Mouse (Mus musculus) gonadal fat pad, adult 2 months (tissue): ENCODE results near the gene Arg2. TPM values are rescaled to one million over a fixed set of nuclear protein-coding genes. Genes with fewer than 3 reads are reported as not detected.
"Not testable (repeated sequence)": the region's sequence is repeated elsewhere in the genome, so short reads cannot be mapped to it uniquely, and the experiment has no call there.

Experiments used
- DNase-seq: peaks from one replicate; pipeline ENCODE4 v3.0.0-alpha.2; 2012; ENCODE audit warnings: low read depth
- polyA plus RNA-seq: library from polyadenylated mRNA; depleted of rRNA; stranded (reverse); fragments of >200 nt; gene quantifications from 2 replicates; pipeline ENCODE4 v1.2.3, GENCODE M21; 2012; rRNA removed

The Arg2 gene
- polyA plus RNA-seq, 1 experiment, result 23.2 TPM

DNA sequence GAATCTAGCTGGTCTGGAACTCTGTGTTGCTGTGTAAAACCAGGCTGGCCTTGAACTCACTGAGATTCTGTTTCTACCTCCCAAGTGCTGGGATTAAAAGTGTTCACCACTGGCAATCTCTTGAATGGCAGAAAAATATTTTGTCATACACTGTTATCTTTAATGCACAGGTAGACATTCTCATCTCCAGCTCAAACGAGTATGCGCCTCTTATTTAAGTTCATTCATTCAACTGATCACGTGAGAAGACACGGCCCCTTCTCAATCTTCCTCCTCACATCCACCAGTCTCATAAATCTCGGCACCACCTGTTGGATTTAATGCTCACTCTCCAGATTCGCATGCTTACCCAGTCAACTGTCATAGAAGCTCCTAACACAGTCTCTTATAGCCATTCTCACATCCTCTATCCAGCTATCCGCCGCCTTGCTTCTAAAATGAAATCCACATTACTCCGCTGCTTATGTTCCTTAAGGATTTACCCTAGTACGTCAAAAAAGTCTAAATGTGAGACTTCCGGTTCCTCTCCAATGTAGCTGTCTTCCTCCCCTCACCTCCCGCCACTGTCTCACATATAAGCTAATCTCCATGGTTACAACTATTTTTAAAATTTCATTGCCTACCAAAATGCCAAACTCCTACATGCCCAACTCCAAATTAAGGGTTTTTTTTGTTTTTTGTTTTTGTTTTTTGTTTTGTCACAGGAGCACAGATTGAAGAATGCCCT lies 40.9 kb downstream of the Arg2 start:
- DNase-seq, result no peak

DNA sequence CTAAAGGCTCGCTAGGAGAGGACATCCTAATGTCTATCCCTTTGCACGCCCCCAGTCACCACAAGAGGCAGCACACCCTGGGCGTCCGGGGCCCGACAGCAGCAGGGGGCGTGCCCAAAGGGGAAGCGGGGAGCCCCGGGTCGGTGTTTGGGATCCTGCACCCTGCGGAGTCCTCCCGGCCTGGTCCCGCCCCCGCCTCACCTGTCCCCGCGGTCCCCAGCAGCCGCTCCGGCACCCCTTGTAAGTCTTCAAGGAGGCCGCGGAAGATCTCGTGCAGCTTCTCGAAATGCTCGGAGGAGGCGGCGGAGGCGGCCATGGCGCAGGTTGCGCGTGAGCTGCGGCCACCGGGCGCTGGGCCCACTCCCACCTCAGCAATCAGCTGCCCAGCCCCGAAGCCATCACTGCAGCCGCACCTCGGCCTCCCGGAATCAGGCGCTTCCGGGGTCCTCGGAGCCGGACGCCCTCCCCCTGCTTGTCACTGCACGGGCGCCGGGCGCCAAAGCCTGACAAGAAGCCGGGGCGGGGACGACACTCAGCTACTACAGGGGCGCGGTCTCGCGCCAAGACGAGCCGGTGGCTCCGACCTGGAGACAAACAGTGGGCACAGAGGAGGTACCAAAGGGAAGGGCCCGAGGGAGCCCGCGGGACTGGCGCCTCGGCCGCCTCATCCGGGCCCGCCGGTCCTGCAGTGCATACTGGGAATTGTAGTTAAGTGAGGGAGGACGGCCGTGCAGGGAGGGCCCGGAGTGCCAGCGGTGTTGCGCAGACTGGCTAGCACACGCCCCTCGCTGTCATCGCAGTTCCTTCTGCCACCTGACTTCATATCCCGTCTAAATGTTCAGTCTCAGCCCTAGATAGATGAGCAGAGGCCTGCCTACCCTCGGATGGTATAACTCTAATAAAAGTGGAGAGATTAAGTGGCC lies 41.7 kb downstream of the Arg2 start, which contains the start of gene Vti1b:
Vti1b (minus strand) TSS at position 649 of the 923 bp plus-strand sequence.
- no peak for DNase-seq

DNA sequence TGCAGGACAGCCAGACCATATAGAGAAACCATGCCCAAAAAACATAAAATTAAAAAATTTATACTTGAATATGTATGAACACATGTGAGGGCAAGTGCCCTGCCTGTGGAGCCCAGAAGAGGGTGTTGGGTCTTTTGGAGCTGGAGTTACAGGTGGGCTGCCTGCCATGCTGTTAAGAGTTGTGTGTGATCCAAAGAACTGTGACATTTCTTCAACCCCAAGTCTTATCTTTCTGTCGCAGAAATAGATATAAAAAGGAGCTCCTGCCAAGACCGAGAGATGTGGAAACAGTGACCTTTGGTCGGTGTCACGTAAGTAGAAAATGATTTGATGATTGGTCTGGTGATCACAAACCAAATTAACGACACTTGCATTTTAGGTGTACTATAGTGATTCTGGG lies 43.1 kb downstream of the Arg2 start:
- DNase-seq, result no peak

DNA sequence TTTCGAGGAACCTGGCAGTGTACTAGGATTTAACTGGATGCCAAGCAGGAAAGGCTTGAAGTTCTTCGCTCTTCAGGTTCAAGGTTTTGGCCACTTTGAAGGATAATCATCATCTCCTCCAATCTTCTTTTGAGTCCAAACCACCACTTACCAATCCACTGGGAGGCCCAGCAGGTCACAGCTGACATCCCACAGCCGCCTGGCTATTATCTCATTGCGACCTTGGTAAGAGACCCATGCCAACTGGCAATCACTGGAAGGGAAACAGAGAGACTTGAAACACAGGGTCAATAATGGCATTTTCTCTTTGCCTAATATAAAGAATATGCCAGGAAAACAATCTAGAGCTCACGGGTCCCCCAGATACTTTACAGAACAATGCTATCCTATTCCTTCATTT lies 45.4 kb downstream of the Arg2 start:
- no peak for DNase-seq

DNA sequence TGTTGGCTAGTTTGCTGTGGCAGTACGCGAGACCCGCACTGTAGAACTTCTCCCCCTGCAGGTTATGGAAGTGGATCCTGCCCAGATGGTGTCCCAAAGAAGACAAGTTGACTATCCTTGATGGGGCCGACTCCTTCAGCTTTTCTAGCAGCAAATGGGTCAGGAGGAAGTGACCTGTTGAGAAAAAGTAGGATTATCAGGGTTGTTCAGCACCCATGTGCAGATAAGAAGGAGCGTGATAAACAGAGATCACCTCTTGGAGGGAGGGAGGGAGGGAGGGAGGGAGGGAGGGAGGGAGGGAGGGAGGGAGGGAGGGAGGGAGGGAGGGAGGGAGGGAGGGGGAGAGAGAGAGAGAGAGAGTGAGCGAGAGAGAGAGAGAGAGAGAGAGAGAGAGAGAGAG lies 54.6 kb downstream of the Arg2 start:
- DNase-seq, result not testable (repeated sequence)

DNA sequence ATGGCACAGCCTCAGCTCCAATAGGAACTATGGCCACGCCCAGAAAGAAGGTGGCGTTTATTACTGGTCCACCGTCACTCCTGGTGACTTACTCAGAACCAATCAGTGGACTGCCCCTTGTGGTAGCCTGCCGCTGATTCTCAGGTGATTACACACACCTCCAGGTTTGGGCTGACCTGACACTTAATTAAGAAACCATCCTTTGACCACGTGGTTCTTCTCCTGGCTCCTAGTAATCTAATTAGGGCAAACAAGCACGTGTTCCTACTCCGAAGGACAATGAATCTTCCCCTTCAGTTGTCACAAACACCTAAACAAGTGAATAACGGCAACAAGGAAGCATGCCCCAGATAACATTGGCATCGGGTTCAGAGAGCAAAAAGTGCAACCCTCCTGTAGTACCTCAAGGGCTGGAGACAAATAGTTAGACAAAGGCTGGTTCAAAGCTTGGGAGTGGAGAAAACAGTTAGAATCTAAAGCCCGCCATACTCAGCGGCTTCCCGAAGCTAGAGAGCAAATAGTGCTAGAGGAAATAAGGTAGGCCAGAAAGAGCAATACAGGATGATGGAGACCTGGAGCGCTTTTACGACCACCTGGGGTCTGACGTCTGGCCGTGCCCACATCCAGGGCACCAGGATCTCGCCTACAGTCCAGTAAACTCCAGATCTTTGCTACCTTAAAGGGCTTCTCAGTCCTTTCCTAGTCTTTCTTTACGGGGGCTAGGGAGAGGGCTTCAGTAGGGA lies 60.5 kb downstream of the Arg2 start:
- peak; percentile 78 for DNase-seq

DNA sequence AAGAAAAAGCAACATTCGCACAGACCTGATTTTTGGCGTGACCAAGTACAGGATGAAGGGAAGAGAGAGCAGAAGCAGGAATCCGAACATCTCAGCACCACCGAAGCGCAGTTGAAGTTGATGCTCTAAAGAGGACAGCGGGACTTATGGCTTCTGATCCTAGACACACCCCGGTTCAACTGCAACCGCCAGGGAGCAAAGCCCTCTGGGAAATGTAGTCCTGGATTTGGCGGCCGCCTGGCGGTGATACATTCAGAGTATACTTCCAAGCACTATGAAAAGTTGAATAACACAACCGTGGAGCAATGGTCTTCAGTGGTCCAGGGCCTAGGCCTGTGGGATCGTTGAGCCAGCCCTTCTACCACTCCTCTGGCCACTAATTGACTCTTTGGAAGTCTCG lies 61.1 kb downstream of the Arg2 start:
- DNase-seq, result no peak

DNA sequence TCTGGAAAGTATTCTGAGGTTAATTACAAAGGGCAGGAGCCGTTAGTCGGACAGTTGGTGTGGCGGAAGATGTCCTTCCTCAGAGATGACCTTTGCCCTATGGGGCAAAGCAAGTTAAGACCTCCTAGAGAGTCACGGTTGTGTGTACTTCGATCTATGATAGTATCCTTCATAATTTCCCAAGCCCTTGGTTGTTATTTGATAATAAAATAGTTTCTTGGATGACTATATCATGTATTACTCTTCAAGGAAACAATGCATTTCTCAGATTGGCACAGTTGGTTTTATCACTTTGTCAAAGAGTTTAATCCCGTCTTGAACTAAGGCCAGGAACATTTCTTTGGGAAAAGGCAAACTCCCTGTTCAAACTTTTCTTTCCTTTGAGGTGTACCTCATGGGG lies 61.6 kb downstream of the Arg2 start, which contains the start of gene Rdh11:
Rdh11 (minus strand) TSS at position 101 of the 400 bp plus-strand sequence.
- no peak for DNase-seq

DNA sequence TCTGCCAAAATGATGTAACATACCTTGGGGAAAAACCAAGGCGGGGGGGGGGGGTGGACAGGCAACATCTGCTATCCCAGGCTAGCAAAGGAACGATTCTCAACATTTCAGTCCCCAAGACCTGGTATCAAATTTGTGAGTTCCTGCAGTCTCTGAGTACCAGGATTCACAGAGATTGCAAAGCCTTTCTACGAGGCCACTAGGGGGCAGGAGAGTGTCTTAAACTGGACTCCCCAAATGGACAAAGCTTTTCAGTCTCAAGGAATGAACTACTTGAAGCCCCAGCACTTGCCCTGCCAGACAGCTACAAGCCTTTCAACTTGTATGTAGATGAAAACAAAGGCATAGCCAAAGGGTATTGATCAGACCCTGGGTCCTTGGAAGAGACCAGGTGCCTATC lies 62.9 kb downstream of the Arg2 start:
- no peak for DNase-seq

DNA sequence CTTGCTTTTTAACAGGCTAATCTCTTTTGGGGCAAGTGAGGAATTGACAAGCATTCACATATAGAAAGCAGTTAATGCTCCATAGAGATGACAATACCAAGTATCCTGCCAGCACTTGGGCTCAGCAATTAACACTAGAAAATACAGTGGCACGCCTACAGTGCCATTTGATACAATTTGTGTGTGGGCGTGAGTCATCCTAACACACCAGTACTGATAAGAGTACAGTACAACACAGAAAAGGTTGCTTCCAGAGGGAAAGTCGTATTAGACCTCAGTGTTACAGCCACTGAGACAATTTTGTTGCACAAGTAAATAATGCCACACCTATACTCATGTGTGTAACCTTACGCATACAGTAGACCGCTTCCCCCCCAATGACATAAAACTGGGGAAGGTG lies 66.5 kb downstream of the Arg2 start:
- no peak for DNase-seq

DNA sequence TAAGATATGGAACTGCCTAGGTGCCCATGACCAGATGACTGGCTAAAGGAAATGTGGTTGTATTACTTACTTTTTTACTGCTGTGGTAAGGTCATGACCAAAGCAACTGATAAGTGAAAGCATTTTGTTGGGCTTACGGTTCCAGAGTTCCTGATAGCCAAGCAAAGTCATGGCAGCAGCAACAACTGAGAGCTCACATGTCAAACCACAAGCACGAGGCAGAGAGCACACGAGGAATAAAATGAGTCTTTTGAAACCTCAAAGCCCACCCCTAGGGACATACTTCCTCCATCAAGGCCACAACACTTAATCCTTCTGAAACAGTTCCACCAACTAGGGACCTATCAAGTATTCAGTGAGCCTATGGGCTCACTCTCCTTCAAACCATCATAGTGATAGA lies 71.3 kb downstream of the Arg2 start:
- DNase-seq, result no peak

Other genes starting within 250 kb of the Arg2 start
- gene Plek2, start 223.8 kb upstream of the Arg2 start, polyA plus RNA-seq, result 12.7 and 20.7 TPM in 2 replicates
- 27.4 and 34.8 TPM in 2 replicates for gene Tmem229b, start 123.2 kb upstream of the Arg2 start, polyA plus RNA-seq
- 14.9 and 15.1 TPM in 2 replicates for gene Plekhh1, start 101.6 kb upstream of the Arg2 start, polyA plus RNA-seq
- 12.3 and 12.5 TPM in 2 replicates for gene Pigh, start 41.1 kb upstream of the Arg2 start, polyA plus RNA-seq
- gene Vti1b, start 41.9 kb downstream of the Arg2 start, polyA plus RNA-seq, result 36.8 and 46.8 TPM in 2 replicates
- gene Rdh11, start 61.5 kb downstream of the Arg2 start, polyA plus RNA-seq, result 20.4 and 22.4 TPM in 2 replicates
- 5.6 and 5.7 TPM in 2 replicates for gene Rdh12, start 78.1 kb downstream of the Arg2 start, polyA plus RNA-seq
- 27.7 and 30.5 TPM in 2 replicates for gene Zfyve26, start 165.5 kb downstream of the Arg2 start, polyA plus RNA-seq
- gene Rad51b, start 166.5 kb downstream of the Arg2 start, polyA plus RNA-seq, result 0.72 and 0.90 TPM in 2 replicates